Mouse (Mus musculus) bone marrow macrophage, adult 2 months (primary cell): ENCODE results near the gene Prrt1. TPM values are rescaled to one million over a fixed set of nuclear protein-coding genes. Genes with fewer than 3 reads are reported as not detected.

Experiments used
- H3K27ac ChIP-seq: 2 replicates; pipeline ENCODE4 v1.5.1; 2012; ENCODE audit warnings: low read depth, low read length; ENCODE audit not compliant: insufficient read depth
- H3K4me1 ChIP-seq: 2 replicates; pipeline ENCODE4 v1.6.1; 2012; ENCODE audit warnings: low read length; ENCODE audit not compliant: control insufficient read depth, insufficient read depth
- H3K4me3 ChIP-seq: 2 replicates; pipeline ENCODE4 v1.5.1; 2012; ENCODE audit warnings: mild to moderate bottlenecking, low read length, moderate library complexity; ENCODE audit not compliant: insufficient read depth
- CTCF ChIP-seq: IDR thresholded peaks from 2 replicates; pipeline ENCODE4 v1.5.1; 2012; ENCODE audit warnings: low read depth, mild to moderate bottlenecking, low read length, moderate library complexity
- POLR2A ChIP-seq: IDR thresholded peaks from 2 replicates; pipeline ENCODE4 v1.6.1; 2012; ENCODE audit warnings: mild to moderate bottlenecking, low read depth, low read length, borderline replicate concordance
- polyA plus RNA-seq: library from polyadenylated mRNA; stranded (reverse); fragments of >200 nt; gene quantifications from 2 replicates; pipeline ENCODE4 v1.2.4, GENCODE M21; 2012; ENCODE audit not compliant: missing spikeins, insufficient read depth, insufficient read length

Gene Prrt1
- polyA plus RNA-seq, 1 experiment, result 1.3 TPM

GRCm38 (mm10) chr17:34657271-34657670 is 27.9 kb downstream of the Prrt1 start:
- Histone ChIP-seq H3K4me3 (no peak overlapping the region), H3K4me1 (peaks cover 14% of the 10 kb centered on the region), H3K27ac (no peak overlapping the region)
- TF ChIP-seq POLR2A, result no peak
- TF ChIP-seq CTCF, result no peak

- no peak overlapping the region for H3K4me3 ChIP-seq
- H3K27ac ChIP-seq, result no peak overlapping the region
- peaks cover 14% of the 10 kb centered on the region for H3K4me1 ChIP-seq
- no peak for TF ChIP-seq CTCF
- no peak for TF ChIP-seq POLR2A
Measured at GRCm38 (mm10) chr17:34658145-34658544, 28.8 kb downstream of the Prrt1 start.

- peaks cover 14% of the 10 kb centered on the region for H3K4me1 ChIP-seq
- H3K4me3 ChIP-seq, result no peak overlapping the region
Measured at GRCm38 (mm10) chr17:34658591-34658990, 29.3 kb downstream of the Prrt1 start.

GRCm38 (mm10) chr17:34659181-34659896 is 30.0 kb downstream of the Prrt1 start:
- no peak overlapping the region for H3K27ac ChIP-seq
- H3K4me1 ChIP-seq, result peaks cover 14% of the 10 kb centered on the region
- TF ChIP-seq POLR2A (0 out of 2 replicates have a peak, but pooled peaks have one; percentile 5), CTCF (no peak)
- no peak overlapping the region for H3K4me3 ChIP-seq

More at GRCm38 (mm10) chr17:34658591-34658990, 29.3 kb downstream of the Prrt1 start:
- no peak for TF ChIP-seq POLR2A
- no peak for TF ChIP-seq CTCF
- no peak overlapping the region for H3K27ac ChIP-seq

- H3K4me1 ChIP-seq, result peaks cover 14% of the 10 kb centered on the region
- no peak overlapping the region for H3K4me3 ChIP-seq
- TF ChIP-seq CTCF (no peak), POLR2A (no peak)
- H3K27ac ChIP-seq, result no peak overlapping the region
Measured at GRCm38 (mm10) chr17:34659897-34660214, 30.5 kb downstream of the Prrt1 start.

- no peak for TF ChIP-seq POLR2A
- no peak for TF ChIP-seq CTCF
- Histone ChIP-seq H3K4me1 (peaks cover 10% of the 10 kb centered on the region), H3K4me3 (no peak overlapping the region), H3K27ac (no peak overlapping the region)
Measured at GRCm38 (mm10) chr17:34660259-34660820, 31.0 kb downstream of the Prrt1 start.

- H3K4me3 ChIP-seq, result 0 out of 2 replicates have a peak overlapping the region, but pooled peaks have one; percentile 3
- peaks cover 7% of the 10 kb centered on the region; the same call in 1 of the 2 replicates for H3K4me1 ChIP-seq
- H3K27ac ChIP-seq, result no peak overlapping the region
- TF ChIP-seq POLR2A (no peak), CTCF (no peak)
Measured at GRCm38 (mm10) chr17:34661121-34661591, 31.8 kb downstream of the Prrt1 start.

- Histone ChIP-seq H3K27ac (no peak overlapping the region), H3K4me3 (no peak overlapping the region), H3K4me1 (peaks cover 6% of the 10 kb centered on the region; the same call in 1 of the 2 replicates)
- TF ChIP-seq POLR2A (no peak), CTCF (no peak)
Measured at GRCm38 (mm10) chr17:34662468-34662867, 33.1 kb downstream of the Prrt1 start.

GRCm38 (mm10) chr17:34662978-34663377 is 33.6 kb downstream of the Prrt1 start:
- Histone ChIP-seq H3K4me1 (peaks cover 4% of the 10 kb centered on the region; the same call in 1 of the 2 replicates), H3K4me3 (no peak overlapping the region), H3K27ac (no peak overlapping the region)
- TF ChIP-seq CTCF (no peak), POLR2A (no peak)

GRCm38 (mm10) chr17:34663558-34663957 is 34.2 kb downstream of the Prrt1 start:
- TF ChIP-seq POLR2A (no peak), CTCF (no peak)
- H3K27ac ChIP-seq, result no peak overlapping the region
- no peak overlapping the region for H3K4me3 ChIP-seq
- peaks cover 4% of the 10 kb centered on the region; the same call in 1 of the 2 replicates for H3K4me1 ChIP-seq
